Mouse (Mus musculus) erythroblast, embryonic 14.5 days (primary cell): Measurements from ENCODE around the gene Ntng1. TPM values are rescaled to one million over a fixed set of nuclear protein-coding genes. Genes with fewer than 3 reads are reported as not detected.

Source experiments
- H3K27me3 ChIP-seq: 2 replicates; pipeline ENCODE4 v1.6.1; 2012; ENCODE audit warnings: inconsistent platforms; ENCODE audit not compliant: control insufficient read depth
- H3K36me3 ChIP-seq: 2 replicates; pipeline ENCODE4 v1.6.1; 2012; ENCODE audit warnings: mild to moderate bottlenecking, inconsistent platforms; ENCODE audit not compliant: control insufficient read depth
- H3K4me1 ChIP-seq: 2 replicates; pipeline ENCODE4 v1.6.1; 2012; ENCODE audit warnings: inconsistent platforms; ENCODE audit not compliant: control insufficient read depth
- H3K4me3 ChIP-seq: replicated peaks from 2 replicates; pipeline ENCODE3; 2012; ENCODE audit warnings: moderate library complexity, mild to moderate bottlenecking, inconsistent platforms
- H3K9me3 ChIP-seq: 2 replicates; pipeline ENCODE4 v1.6.1; 2012; ENCODE audit warnings: low read length, inconsistent platforms, mixed read lengths; ENCODE audit not compliant: control insufficient read depth
- GATA1 ChIP-seq: IDR thresholded peaks from 2 replicates; pipeline ENCODE4 v1.6.1; 2012; ENCODE audit warnings: low read length, inconsistent platforms, mixed read lengths
- TAL1 ChIP-seq: IDR thresholded peaks from 3 replicates; pipeline ENCODE4 v1.6.1; 2012; ENCODE audit warnings: low read length, inconsistent platforms, mixed read lengths
- polyA plus RNA-seq: library from polyadenylated mRNA; stranded (reverse); fragments of >175 nt; gene quantifications from 2 replicates; pipeline ENCODE4 v1.2.3, GENCODE M21; 2012

Ntng1 gene
- polyA plus RNA-seq, 1 experiment = not detected

DNA sequence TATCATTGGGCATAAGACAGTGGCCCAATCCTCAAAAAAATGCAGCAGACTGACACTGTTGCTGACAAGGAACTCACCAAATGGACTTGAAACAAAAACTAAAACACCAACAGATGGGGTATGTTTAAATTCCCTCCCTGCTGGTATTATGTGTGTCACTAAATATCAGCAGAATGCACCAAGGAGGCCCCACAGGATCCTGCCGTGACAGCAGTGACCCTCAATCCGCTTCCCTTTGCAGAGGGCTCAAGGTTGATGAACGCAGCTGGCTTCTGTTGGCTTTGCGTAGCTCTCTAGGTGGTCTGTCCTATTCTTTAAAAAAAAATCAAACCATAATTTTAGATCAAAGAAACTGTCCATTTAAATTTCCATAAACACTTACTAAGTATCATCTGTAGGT, 226.7 kb downstream of the Ntng1 start:
- H3K4me3 ChIP-seq = no peak overlapping the region
- TF ChIP-seq GATA1 = no peak
- TF ChIP-seq TAL1 = no peak
- peaks cover 9% of the 10 kb centered on the region; the same call in 1 of the 2 replicates for H3K9me3 ChIP-seq
- no peaks in the 10 kb centered on the region for H3K36me3 ChIP-seq
- H3K27me3 ChIP-seq = no peaks in the 10 kb centered on the region
- H3K4me1 ChIP-seq = no peaks in the 10 kb centered on the region

DNA sequence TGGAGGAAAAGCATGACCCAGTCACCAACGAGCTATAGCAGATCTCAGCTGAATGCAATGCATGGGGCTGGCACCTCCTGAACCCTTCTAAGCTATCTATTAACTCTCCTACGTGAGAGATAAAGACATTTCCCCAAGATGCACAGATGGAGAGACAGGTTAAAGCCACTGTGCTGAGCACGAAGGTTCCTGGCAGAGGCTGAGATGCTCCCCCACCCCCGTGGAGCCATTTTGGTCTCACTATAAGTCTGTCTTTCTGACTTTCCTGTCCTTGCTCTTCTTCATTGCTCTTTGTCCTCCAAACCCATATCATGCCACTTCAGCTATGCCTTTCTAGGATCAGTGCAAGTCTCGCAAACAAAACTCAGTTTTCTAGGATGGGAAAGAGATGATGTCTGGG, 229.6 kb downstream of the Ntng1 start:
- TF ChIP-seq TAL1 = no peak
- no peak for TF ChIP-seq GATA1
- H3K27me3 ChIP-seq = no peaks in the 10 kb centered on the region
- H3K9me3 ChIP-seq = peaks cover 5% of the 10 kb centered on the region; the same call in 1 of the 2 replicates
- H3K4me3 ChIP-seq = no peak overlapping the region
- no peaks in the 10 kb centered on the region for H3K4me1 ChIP-seq
- H3K36me3 ChIP-seq = no peaks in the 10 kb centered on the region

DNA sequence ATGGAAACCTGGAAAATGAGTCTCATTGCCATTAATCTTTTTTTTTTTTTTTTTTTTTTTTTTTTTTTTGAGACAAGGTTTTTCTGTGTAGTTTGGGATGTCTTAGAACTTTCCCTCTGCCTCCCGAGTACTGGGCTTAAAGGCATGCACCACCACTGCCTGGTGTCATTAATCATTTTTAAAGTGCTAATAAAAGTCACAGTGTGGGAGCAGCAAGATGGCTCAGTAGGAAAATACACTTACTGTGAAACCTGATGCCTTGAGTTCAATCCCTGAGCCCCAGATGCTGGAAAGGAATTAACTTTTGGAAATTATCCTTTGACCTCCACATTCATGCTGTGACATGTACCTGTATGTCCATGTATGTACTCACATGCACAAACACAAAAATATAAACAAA, 253.2 kb downstream of the Ntng1 start:
- H3K36me3 ChIP-seq = no peaks in the 10 kb centered on the region
- H3K4me3 ChIP-seq = no peak overlapping the region
- TF ChIP-seq TAL1 (no peak), GATA1 (no peak)
- H3K9me3 ChIP-seq = peaks cover 7% of the 10 kb centered on the region
- no peaks in the 10 kb centered on the region for H3K27me3 ChIP-seq
- H3K4me1 ChIP-seq = no peaks in the 10 kb centered on the region

DNA sequence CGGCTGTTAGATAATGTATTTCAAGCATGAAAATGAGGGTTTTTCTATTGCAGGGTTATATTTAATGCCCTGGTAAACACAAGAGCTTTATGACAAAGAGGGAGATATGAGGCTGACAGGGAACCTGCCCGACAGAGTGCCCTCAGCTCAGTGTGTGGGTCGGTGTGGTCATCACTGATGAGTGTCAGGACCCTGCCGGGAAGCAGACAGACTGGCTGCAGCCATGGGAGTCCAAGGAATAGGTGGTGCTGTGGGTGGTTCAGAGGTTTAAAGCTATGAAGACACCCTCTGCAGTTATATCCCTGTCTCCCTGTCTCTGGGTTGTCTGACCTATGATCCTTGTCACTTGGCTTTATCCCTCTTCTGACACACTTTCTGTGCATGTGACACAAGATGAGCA, 258.1 kb downstream of the Ntng1 start:
- no peaks in the 10 kb centered on the region for H3K27me3 ChIP-seq
- H3K4me3 ChIP-seq = no peak overlapping the region
- no peaks in the 10 kb centered on the region for H3K36me3 ChIP-seq
- H3K9me3 ChIP-seq = 0 out of 2 replicates have a peak, but pooled peaks cover 2% of the 10 kb centered on the region
- no peak for TF ChIP-seq TAL1
- TF ChIP-seq GATA1 = no peak
- H3K4me1 ChIP-seq = no peaks in the 10 kb centered on the region

DNA sequence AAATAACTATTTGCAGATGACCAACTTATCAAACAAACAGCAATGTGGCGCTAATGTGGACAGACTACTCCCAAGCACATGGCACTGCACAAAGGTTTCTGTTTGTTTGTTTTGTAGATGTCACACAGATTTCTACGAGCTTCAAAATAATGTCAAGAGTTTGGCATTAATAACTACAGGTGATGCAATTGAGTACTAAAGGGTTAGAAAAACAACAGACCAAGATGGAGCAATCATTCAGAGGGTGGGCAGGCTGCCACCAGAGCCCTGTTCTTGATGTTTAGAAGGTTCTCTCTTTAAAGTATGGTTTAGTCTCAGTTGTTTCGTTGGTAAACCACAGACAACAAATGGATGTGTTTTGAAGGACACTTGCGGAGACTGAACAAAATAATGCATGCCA, 264.8 kb downstream of the Ntng1 start:
- Histone ChIP-seq H3K4me1 (no peaks in the 10 kb centered on the region), H3K9me3 (peaks cover 2% of the 10 kb centered on the region; the same call in 1 of the 2 replicates), H3K27me3 (no peaks in the 10 kb centered on the region), H3K4me3 (no peak overlapping the region), H3K36me3 (no peaks in the 10 kb centered on the region)
- TF ChIP-seq TAL1 (no peak), GATA1 (no peak)

DNA sequence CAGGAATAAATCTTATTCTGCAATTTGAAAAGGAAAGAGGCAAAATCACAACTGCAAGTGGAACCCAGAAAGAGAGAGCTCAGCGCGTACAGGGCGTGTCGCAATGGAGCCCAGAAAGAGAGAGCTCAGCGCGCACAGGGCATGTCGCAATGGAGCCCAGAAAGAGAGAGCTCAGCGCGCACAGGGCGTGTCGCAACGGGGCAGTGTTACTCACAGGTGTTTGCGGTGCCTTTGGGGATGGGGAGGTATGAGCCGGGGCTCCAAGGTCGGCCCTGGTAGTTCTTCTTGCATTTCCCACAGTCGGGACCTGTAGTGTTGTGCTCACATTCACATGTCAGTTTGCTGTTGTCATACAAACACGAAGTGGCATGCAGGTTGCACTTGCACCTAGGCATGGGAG, 271.8 kb downstream of the Ntng1 start:
- no peaks in the 10 kb centered on the region for H3K36me3 ChIP-seq
- no peaks in the 10 kb centered on the region for H3K4me1 ChIP-seq
- peaks cover 12% of the 10 kb centered on the region for H3K9me3 ChIP-seq
- TF ChIP-seq TAL1 = no peak
- TF ChIP-seq GATA1 = no peak
- no peak overlapping the region for H3K4me3 ChIP-seq
- H3K27me3 ChIP-seq = no peaks in the 10 kb centered on the region

DNA sequence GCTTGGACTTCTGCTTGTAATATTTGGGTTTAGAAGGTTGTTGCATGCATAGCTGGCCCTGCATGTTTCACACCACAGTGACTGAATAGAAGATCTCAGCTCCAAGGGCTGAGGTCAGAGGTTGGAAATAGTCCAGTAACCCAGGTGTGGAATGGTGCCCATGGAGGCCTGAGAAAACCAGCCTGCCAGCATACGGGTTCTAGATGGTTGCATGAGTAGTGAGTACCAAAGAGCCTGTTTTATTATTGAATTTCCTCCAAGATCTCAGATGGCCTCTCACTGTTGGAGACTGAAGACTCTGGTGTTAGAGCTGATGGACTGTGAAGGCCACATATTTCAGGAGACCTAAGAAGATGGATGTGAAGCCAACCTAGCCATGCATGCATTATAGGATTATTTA, 285.5 kb downstream of the Ntng1 start:
- Histone ChIP-seq H3K9me3 (no peaks in the 10 kb centered on the region; the same call in 1 of the 2 replicates), H3K4me3 (no peak overlapping the region), H3K36me3 (no peaks in the 10 kb centered on the region), H3K4me1 (no peaks in the 10 kb centered on the region), H3K27me3 (no peaks in the 10 kb centered on the region)
- no peak for TF ChIP-seq GATA1
- TF ChIP-seq TAL1 = no peak

DNA sequence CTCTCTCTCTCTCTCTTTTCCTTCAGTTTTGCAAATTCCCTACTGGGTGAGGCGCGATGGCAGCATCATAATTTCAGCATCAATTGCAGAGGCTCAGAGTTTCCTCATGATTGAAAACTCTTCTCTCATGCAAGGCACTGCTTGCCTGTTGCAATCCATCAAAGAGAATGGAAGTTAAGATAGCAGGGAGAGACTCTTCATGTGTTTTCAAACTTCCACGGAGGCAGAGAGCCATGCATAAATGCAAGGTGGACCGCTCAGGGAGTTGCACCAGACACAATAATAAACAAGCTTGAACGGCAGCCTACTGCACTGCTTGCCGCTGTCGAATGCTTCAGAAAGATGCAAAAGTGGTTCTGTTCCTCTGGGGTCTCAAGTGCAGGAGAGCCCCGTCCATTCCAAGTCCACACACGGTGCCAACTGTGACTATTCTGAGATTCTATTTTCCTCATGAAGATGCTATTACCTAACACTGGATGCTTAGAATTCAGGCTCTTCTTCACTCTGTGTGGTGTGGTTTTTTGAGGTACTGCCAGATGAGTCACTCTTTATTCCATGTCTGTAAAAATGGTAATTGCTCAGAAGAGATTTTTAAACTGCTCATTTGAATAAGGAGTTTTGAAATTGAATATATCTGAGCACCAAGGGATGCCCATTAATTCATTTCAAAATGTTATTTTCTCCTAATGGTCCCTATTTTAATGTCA, 289.2 kb downstream of the Ntng1 start:
- Histone ChIP-seq H3K36me3 (no peaks in the 10 kb centered on the region), H3K9me3 (no peaks in the 10 kb centered on the region; the same call in 1 of the 2 replicates), H3K27me3 (no peaks in the 10 kb centered on the region), H3K4me1 (no peaks in the 10 kb centered on the region), H3K4me3 (no peak overlapping the region)
- TF ChIP-seq GATA1 = no peak
- no peak for TF ChIP-seq TAL1

DNA sequence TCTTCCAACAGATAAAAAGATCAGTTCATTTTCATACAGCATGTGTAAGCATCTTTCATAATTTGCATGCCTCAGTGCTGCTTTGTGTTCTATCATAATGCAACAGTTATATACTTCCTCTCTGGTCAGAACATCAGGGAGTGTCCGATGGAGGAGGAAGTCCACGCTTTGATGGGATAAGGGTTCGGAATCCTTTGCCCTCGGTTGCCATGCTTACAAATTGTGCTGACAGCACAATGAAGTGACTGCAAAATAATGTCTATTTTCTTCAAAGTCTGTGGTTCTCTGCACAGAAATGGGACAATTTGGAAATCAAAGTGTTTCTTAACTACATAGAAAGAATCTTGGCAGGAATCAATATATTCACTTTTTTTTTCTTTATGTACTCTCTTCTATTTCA, 297.2 kb downstream of the Ntng1 start:
- no peaks in the 10 kb centered on the region for H3K9me3 ChIP-seq
- H3K4me3 ChIP-seq = no peak overlapping the region
- H3K4me1 ChIP-seq = no peaks in the 10 kb centered on the region
- TF ChIP-seq TAL1 (no peak), GATA1 (no peak)
- H3K27me3 ChIP-seq = no peaks in the 10 kb centered on the region
- no peaks in the 10 kb centered on the region for H3K36me3 ChIP-seq

DNA sequence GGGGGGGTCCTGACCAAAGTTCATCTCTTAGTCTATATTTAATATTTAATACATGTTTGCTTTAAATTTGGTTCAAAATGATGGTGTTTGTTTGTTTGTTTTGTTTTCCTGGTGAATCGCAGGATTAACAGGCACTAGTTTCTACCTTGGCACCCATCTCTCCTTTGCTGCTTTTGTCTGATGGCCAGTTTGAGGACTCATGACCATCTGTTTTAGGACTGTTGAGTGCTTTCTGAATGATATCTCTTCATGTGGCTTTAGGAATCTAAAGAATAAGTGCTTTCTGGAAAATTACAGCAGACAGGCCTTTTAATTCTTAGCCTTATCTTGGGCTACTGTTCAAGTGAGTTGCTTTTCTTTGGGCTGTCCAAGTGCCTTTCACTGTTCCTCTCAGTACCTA, 318.0 kb downstream of the Ntng1 start:
- peaks cover 3% of the 10 kb centered on the region; the same call in 1 of the 2 replicates for H3K9me3 ChIP-seq
- no peaks in the 10 kb centered on the region for H3K36me3 ChIP-seq
- no peak for TF ChIP-seq GATA1
- no peak for TF ChIP-seq TAL1
- no peaks in the 10 kb centered on the region for H3K27me3 ChIP-seq
- H3K4me3 ChIP-seq = no peak overlapping the region
- no peaks in the 10 kb centered on the region for H3K4me1 ChIP-seq
